Mouse (Mus musculus) lung, embryonic 16.5 days (tissue): ENCODE results near the gene Ralgapa1. TPM values are rescaled to one million over a fixed set of nuclear protein-coding genes. Genes with fewer than 3 reads are reported as not detected.
"Not testable (repeated sequence)": the region's sequence is repeated elsewhere in the genome, so short reads cannot be mapped to it uniquely, and the experiment has no call there.

ENCODE experiments used
- ATAC-seq: fragments of 200-750 bp; cut with Nextera tagmentation; 2 replicates; pipeline ENCODE4 v1.8.0; 2017; ENCODE audit warnings: low read depth, mild to moderate bottlenecking, moderate library complexity
- H3K27ac ChIP-seq: fragments of 300-500 bp; sonication (generic); 2 replicates; pipeline ENCODE4 v1.5.1; 2014; ENCODE audit warnings: mild to moderate bottlenecking, control low read depth, low read length
- H3K27me3 ChIP-seq: fragments of 300-500 bp; sonication (generic); 2 replicates; pipeline ENCODE4 v1.6.1; 2014; ENCODE audit warnings: low read depth, low read length, mixed read lengths; ENCODE audit not compliant: control insufficient read depth, insufficient read depth
- H3K36me3 ChIP-seq: fragments of 300-500 bp; sonication (generic); 2 replicates; pipeline ENCODE4 v1.6.1; 2014; ENCODE audit warnings: low read length; ENCODE audit not compliant: control insufficient read depth, insufficient read depth
- H3K4me1 ChIP-seq: fragments of 300-500 bp; sonication (generic); replicated peaks from 2 replicates; pipeline ENCODE4 v1.6.1; 2014; ENCODE audit warnings: low read length, mixed read lengths; ENCODE audit not compliant: control insufficient read depth, insufficient read depth
- H3K4me2 ChIP-seq: fragments of 300-500 bp; sonication (generic); 2 replicates; pipeline ENCODE4 v1.6.1; 2014; ENCODE audit warnings: low read depth, low read length, control low read depth
- H3K4me3 ChIP-seq: fragments of 300-500 bp; sonication (generic); 2 replicates; pipeline ENCODE4 v1.5.1; 2014; ENCODE audit warnings: mild to moderate bottlenecking, low read length, control low read depth
- H3K9ac ChIP-seq: fragments of 300-500 bp; sonication (generic); 2 replicates; pipeline ENCODE4 v1.6.1; 2014; ENCODE audit warnings: low read length, control low read depth
- H3K9me3 ChIP-seq: fragments of 300-500 bp; sonication (generic); 2 replicates; pipeline ENCODE4 v1.6.1; 2016; ENCODE audit warnings: low read length; ENCODE audit not compliant: control insufficient read depth
- WGBS: fragments of 180-500 bp; shearing (Covaris S2); extraction: QIAGEN DNeasy Blood & Tissue Kit; methylation state at CpG from one replicate; pipeline ENCODE4 v1.1.7; 2014; 5-methylcytosine and 5-hydroxymethylcytosine counted together
- polyA plus RNA-seq: library from polyadenylated mRNA; unstranded; fragments of >200 nt; fragmentation: Nextera tagmentation; extraction: Ambion mirVana; gene quantifications from 2 replicates; pipeline ENCODE4 v1.2.1, GENCODE M21; 2015

Ralgapa1 gene
- polyA plus RNA-seq, 1 experiment from 2014 or later, result 13.8 TPM

GRCm38 (mm10) chr12:55816488-55816887, 4.5 kb downstream of the Ralgapa1 start:
- Histone ChIP-seq H3K27me3 (no peaks in the 10 kb centered on the region), H3K36me3 (no peaks in the 10 kb centered on the region), H3K9ac (no peak overlapping the region), H3K27ac (no peak overlapping the region), H3K4me2 (no peak overlapping the region), H3K4me1 (no peaks in the 10 kb centered on the region; the same call in none of the 2 replicates), H3K4me3 (no peak overlapping the region), H3K9me3 (no peaks in the 10 kb centered on the region)
- ATAC-seq, result no peak
- 94% methylated on average over 5 of the region's 5 CpGs for WGBS

DNA sequence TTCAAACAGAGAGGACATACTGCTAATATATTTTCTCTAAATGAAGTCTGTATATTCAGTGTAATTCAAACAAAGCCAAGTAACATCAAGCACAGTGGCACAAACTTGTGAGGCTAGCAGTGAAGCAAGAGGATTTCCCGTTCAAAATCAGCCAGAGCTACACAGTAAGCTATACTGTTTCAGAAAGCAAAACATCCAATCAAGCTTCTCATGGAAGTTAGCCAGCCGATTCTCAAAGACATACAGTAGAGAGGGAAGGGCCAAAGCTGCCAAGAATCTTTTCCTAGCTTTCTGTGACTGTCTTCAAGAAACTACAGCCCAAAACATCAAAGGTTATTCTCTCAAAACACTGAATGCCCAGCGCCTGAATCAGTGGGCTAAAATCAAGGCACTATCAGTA, 15.9 kb downstream of the Ralgapa1 start:
- 37% methylated on average over 3 of the region's 3 CpGs for WGBS
- H3K36me3 ChIP-seq, result no peaks in the 10 kb centered on the region
- peak; percentile 43; the same call in 1 of the 2 replicates for ATAC-seq
- H3K9ac ChIP-seq, result no peak overlapping the region
- peak overlapping the region; percentile 47; the same call in 1 of the 2 replicates for H3K27ac ChIP-seq
- no peak overlapping the region for H3K4me3 ChIP-seq
- 0 out of 2 replicates have a peak, but pooled peaks cover 2% of the 10 kb centered on the region for H3K4me1 ChIP-seq
- no peaks in the 10 kb centered on the region for H3K27me3 ChIP-seq
- no peaks in the 10 kb centered on the region for H3K9me3 ChIP-seq
- H3K4me2 ChIP-seq, result no peak overlapping the region

DNA sequence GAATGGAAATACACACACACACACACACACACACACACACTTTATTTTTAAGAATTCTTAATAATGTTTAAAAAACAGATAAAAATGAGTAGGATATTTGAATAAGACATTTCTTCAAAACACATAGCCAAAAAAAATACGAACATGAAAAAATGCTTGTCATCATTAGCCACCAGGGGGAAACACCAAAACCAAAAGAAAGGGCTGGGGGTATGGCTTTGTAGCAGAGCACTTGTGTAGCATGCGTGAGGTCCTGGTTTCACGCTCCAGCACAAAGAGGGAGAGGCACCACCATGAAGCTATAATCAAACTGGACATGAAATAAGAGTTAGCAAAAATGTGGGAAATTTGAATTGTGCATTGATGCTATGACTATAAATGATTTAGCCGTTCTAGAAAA, 19.8 kb downstream of the Ralgapa1 start:
- H3K4me2 ChIP-seq, result no peak overlapping the region
- no peak for ATAC-seq
- H3K4me1 ChIP-seq, result 0 out of 2 replicates have a peak, but pooled peaks cover 2% of the 10 kb centered on the region
- H3K27ac ChIP-seq, result no peak overlapping the region
- H3K4me3 ChIP-seq, result no peak overlapping the region
- H3K9me3 ChIP-seq, result no peaks in the 10 kb centered on the region
- no peaks in the 10 kb centered on the region for H3K27me3 ChIP-seq
- WGBS, result 87% methylated on average over 4 of the region's 4 CpGs
- no peaks in the 10 kb centered on the region for H3K36me3 ChIP-seq
- H3K9ac ChIP-seq, result no peak overlapping the region

- Histone ChIP-seq H3K4me2 (no peak overlapping the region), H3K36me3 (no peaks in the 10 kb centered on the region), H3K4me3 (no peak overlapping the region), H3K27ac (no peak overlapping the region), H3K4me1 (0 out of 2 replicates have a peak, but pooled peaks cover under 1% of the 10 kb centered on the region), H3K27me3 (no peaks in the 10 kb centered on the region), H3K9ac (no peak overlapping the region), H3K9me3 (no peaks in the 10 kb centered on the region)
- 83% methylated on average over 5 of the region's 5 CpGs for WGBS
- ATAC-seq, result no peak
Measured at GRCm38 (mm10) chr12:55800144-55800543, 20.8 kb downstream of the Ralgapa1 start.

- Histone ChIP-seq H3K9me3 (no peaks in the 10 kb centered on the region), H3K9ac (no peak overlapping the region), H3K27ac (no peak overlapping the region), H3K4me2 (no peak overlapping the region), H3K4me1 (no peaks in the 10 kb centered on the region), H3K36me3 (no peaks in the 10 kb centered on the region), H3K27me3 (no peaks in the 10 kb centered on the region), H3K4me3 (no peak overlapping the region)
- 80% methylated on average over 4 of the region's 4 CpGs for WGBS
- no peak for ATAC-seq
Measured at GRCm38 (mm10) chr12:55798745-55799144, 22.2 kb downstream of the Ralgapa1 start.

- H3K27ac ChIP-seq, result no peak overlapping the region
- no peaks in the 10 kb centered on the region for H3K4me1 ChIP-seq
- no peak overlapping the region for H3K9ac ChIP-seq
- H3K36me3 ChIP-seq, result 0 out of 2 replicates have a peak, but pooled peaks cover 2% of the 10 kb centered on the region
- no peak for ATAC-seq
- no peak overlapping the region for H3K4me3 ChIP-seq
- H3K27me3 ChIP-seq, result no peaks in the 10 kb centered on the region
- 72% methylated on average over 3 of the region's 3 CpGs for WGBS
- H3K9me3 ChIP-seq, result no peaks in the 10 kb centered on the region
- H3K4me2 ChIP-seq, result no peak overlapping the region
Measured at GRCm38 (mm10) chr12:55797103-55797502, 23.9 kb downstream of the Ralgapa1 start.

- 72% methylated on average over 4 of the region's 4 CpGs for WGBS
- not testable (repeated sequence) for H3K4me3 ChIP-seq, H3K9ac ChIP-seq, H3K36me3 ChIP-seq, H3K4me2 ChIP-seq, H3K27me3 ChIP-seq, H3K9me3 ChIP-seq, H3K27ac ChIP-seq, H3K4me1 ChIP-seq, ATAC-seq
Measured at GRCm38 (mm10) chr12:55794485-55794884, 26.5 kb downstream of the Ralgapa1 start.

- Histone ChIP-seq H3K27ac (no peak overlapping the region), H3K4me3 (no peak overlapping the region), H3K9ac (no peak overlapping the region), H3K4me1 (no peaks in the 10 kb centered on the region), H3K9me3 (no peaks in the 10 kb centered on the region), H3K36me3 (peaks cover 13% of the 10 kb centered on the region), H3K4me2 (no peak overlapping the region), H3K27me3 (no peaks in the 10 kb centered on the region)
- 76% methylated on average over 2 of the region's 2 CpGs for WGBS
- no peak for ATAC-seq
Measured at GRCm38 (mm10) chr12:55785252-55785651, 35.7 kb downstream of the Ralgapa1 start.

- Histone ChIP-seq H3K4me1 (no peaks in the 10 kb centered on the region), H3K27ac (no peak overlapping the region), H3K9ac (no peak overlapping the region), H3K4me2 (no peak overlapping the region), H3K4me3 (no peak overlapping the region), H3K27me3 (no peaks in the 10 kb centered on the region), H3K9me3 (no peaks in the 10 kb centered on the region), H3K36me3 (peaks cover 13% of the 10 kb centered on the region)
- no peak for ATAC-seq
- 88% methylated on average over 3 of the region's 3 CpGs for WGBS
Measured at GRCm38 (mm10) chr12:55782662-55783061, 38.3 kb downstream of the Ralgapa1 start.

DNA sequence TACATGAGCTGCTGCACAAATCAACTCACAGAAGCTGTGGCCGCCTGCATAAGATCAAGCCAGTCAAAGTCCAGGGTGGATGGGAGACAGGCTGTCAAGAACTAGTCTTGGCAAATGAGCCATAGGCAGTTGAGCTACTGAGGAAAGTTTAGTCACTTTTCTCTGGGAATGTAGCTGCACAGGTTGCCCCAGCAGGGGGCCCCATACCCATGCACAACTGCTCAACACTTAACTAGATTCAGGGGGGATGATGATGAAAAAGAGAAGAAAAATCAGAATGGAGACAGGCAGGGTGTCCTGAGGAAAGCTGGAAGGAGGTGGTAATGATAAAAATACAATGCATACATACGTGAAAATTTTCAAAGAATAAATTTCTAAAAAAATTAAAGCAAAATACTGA, 42.7 kb downstream of the Ralgapa1 start:
- WGBS, result 86% methylated on average over 2 of the region's 2 CpGs
- Histone ChIP-seq H3K27ac (no peak overlapping the region), H3K4me3 (no peak overlapping the region), H3K9me3 (no peaks in the 10 kb centered on the region), H3K4me2 (no peak overlapping the region), H3K4me1 (no peaks in the 10 kb centered on the region), H3K36me3 (peaks cover 16% of the 10 kb centered on the region), H3K27me3 (no peaks in the 10 kb centered on the region), H3K9ac (no peak overlapping the region)
- no peak for ATAC-seq
